8 mouse cellular contexts compared by ENCODE assay signal in genomic region chr8:86585532-86585931, GRCm38 (mm10). TPM values are rescaled to one million over a fixed set of nuclear protein-coding genes. Genes with fewer than 3 reads are reported as not detected.
DNase-seq lines count a peak whose midpoint lies in the region; ATAC-seq lines count a peak whose summit lies in the region.

No protein-coding gene starts in this region.

- H3K4me1 ChIP-seq in megakaryocyte, embryonic 14.5 days = peaks cover 18% of the 10 kb centered on the region

- H3K36me3 ChIP-seq in megakaryocyte, embryonic 14.5 days (replicated peaks; ENCODE audit: low read length) = no peaks in the 10 kb centered on the region

- H3K4me3 ChIP-seq in megakaryocyte, embryonic 14.5 days (replicated peaks) = peak overlapping the region; percentile 91

- no peaks in the 10 kb centered on the region for H3K9me3 ChIP-seq in megakaryocyte, embryonic 14.5 days

- peak; percentile 90 for ATAC-seq in inflammation-experienced regulatory T-cells, adult 6 months

- DNase-seq in adrenal gland, adult (ENCODE audit: inconsistent age in 2 of 2, low spot score in 1 of 2) = peak; percentile 77 to 91
- DNase-seq in embryo, embryonic 10 days (ENCODE audit: low spot score) = peak; percentile 93
- peak; percentile 75 for DNase-seq in gastrocnemius, postnatal 14 days
- peak; percentile 43 to 81 for DNase-seq in left cerebral cortex, adult 9 months (ENCODE audit: low spot score in 2 of 2)
- peak; percentile 87 to 89 for DNase-seq in right cerebral cortex, postnatal 10 days (ENCODE audit: low spot score in 2 of 2)
- DNase-seq in urinary bladder, postnatal 36 days (ENCODE audit: low spot score in 2 of 2) = peak; percentile 60 to 70

- peaks cover 14% of the 10 kb centered on the region for H3K27me3 ChIP-seq in megakaryocyte, embryonic 14.5 days (replicated peaks)

- intact Hi-C loops in gastrocnemius, postnatal 14 days (cut with DNase I; ENCODE audit: low total_unique reads) = loop anchor here (5.0 kb wide), 1 partner anchor 888 kb away; no protein-coding TSS in a partner anchor

RNA-seq across cellular contexts. Expression of gene Abcc12, which starts 5.0 kb away (rescaled TPM):
- total RNA-seq in gastrocnemius, postnatal 14 days (2021) = under 1 TPM; 0.11 to 0.14 TPM
- polyA plus RNA-seq in inflammation-experienced regulatory T-cells, adult 6 months (2017; shearing (Covaris generic)) = not detected
- polyA plus RNA-seq in megakaryocyte, embryonic 14.5 days (2012; ENCODE audit: insufficient read depth, low replicate concordance) = not detected in 2 replicates

RNA-seq across cellular contexts. Expression of gene Lonp2, which starts 38.3 kb away (rescaled TPM):
- total RNA-seq in gastrocnemius, postnatal 14 days (2021) = 10 to 100 TPM; 40.6 to 42.0 TPM
- 10 to 100 TPM; 68.5 to 84.9 (median 70.1) TPM for polyA plus RNA-seq in inflammation-experienced regulatory T-cells, adult 6 months (2017; shearing (Covaris generic))
- 14.9 and 69.1 TPM in 2 replicates for polyA plus RNA-seq in megakaryocyte, embryonic 14.5 days (2012; ENCODE audit: insufficient read depth, low replicate concordance)

Comparison
In these comparisons a context has a peak if more than half of its experiments do, and no peak if none do; other contexts are left out.
1. Peak in every context shown above with its lines: DNase-seq, ATAC-seq and H3K4me3 ChIP-seq.